Mouse (Mus musculus) gastrocnemius, adult 2 months (tissue): ENCODE results near the gene Otulin. TPM values are rescaled to one million over a fixed set of nuclear protein-coding genes. Genes with fewer than 3 reads are reported as not detected.
A peak's percentile ranks its signal among the peaks of the same experiment; 100 is the strongest.

Source experiments
- DNase-seq: peaks from one replicate; pipeline ENCODE4 v3.0.0; 2022
- H3K27ac ChIP-seq: fragments of 200-600 bp; 2 replicates; pipeline ENCODE4 v1.8.1; 2022; ENCODE audit warnings: mild to moderate bottlenecking
- H3K4me3 ChIP-seq: fragments of 200-600 bp; 2 replicates; pipeline ENCODE4 v1.8.1; 2022; ENCODE audit warnings: mild to moderate bottlenecking, moderate library complexity
- CTCF ChIP-seq: fragments of 200-600 bp; IDR thresholded peaks from 2 replicates; pipeline ENCODE4 v1.8.1; 2022; ENCODE audit warnings: antibody characterized with exemption, mild to moderate bottlenecking, moderate library complexity
- intact Hi-C: fragments of 180-260 bp; cut with DNase I; formaldehyde crosslinking; loops from one replicate; pipeline ENCODE4 v1.15.1; 2025
- long read RNA-seq, 2 experiments: library from polyadenylated mRNA; stranded (forward); transcript quantifications; one replicate each; pipeline ENCODE4 v2.0.0; 2021
- total RNA-seq, 2 experiments: library from RNA; stranded (reverse); gene quantifications; 2 replicates each; pipeline ENCODE4 v1.2.3; 2021

Gene Otulin
- 10 to 100 TPM; 16.2 to 20.7 TPM for total RNA-seq
- long read RNA-seq, experiment 1, transcript Otulin-201 (7 exons, 1,491 nt) = major isoform, 28 of 52 reads
- long read RNA-seq, experiment 1, partial matches to known transcripts = 2 of 52 reads
- long read RNA-seq, experiment 1, other reads (novel, unspliced or antisense) = 22 of 52 reads
- long read RNA-seq, experiment 2, transcript Otulin-201 (7 exons, 1,491 nt) = major isoform, 39 of 54 reads
- long read RNA-seq, experiment 2, partial matches to known transcripts = 6 of 54 reads
- long read RNA-seq, experiment 2, other reads (novel, unspliced or antisense) = 9 of 54 reads

DNA sequence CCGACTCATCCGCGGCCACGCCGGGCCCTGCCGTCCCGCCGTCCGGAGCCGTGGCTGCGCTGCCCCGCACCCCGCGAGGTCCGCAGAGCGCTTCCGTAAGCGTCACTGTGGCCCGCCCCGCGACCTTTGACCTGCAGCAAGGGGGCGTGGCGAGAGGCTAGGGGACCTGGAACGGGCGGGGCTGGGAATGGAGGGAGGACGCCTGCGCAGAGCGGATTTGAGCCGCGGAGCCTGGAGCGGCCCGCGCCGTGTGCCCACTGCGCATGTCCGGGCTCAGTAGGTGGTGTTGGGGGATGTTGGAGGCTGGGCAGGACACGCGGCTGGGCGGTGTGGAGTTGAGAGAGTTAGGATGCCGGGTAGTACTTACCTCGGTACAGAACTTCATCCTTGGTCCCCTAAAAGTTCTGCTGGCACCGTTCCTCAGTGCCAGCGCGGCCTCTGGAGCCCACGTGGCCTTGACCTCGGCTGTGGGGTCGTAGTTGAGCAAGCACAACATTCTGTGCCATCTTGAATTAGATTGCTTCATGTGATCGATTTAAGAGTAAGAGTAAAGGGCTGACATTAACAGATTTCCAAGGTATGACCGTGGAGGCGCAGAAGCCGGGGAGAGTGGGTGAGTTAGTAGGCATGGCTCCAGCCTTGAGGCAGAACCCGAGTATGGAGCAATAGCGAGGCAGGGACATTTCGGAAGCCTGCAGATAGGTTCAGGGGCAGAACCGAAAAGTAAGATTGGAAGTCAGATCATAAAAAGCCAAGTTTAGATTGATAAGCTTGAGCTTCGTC lies at the start of gene Otulin:
Gene Otulin (minus strand): TSS at position 93 of the 783 bp plus-strand sequence.
- intact Hi-C loops = no loop called here
- peak within 1 kb of the TSS; percentile 77 for H3K4me3 ChIP-seq
- peak; percentile 100 for DNase-seq
- no peak for TF ChIP-seq CTCF
- peak within 1 kb of the TSS; percentile 94 for H3K27ac ChIP-seq

- intact Hi-C loops = no loop called here
- no peak overlapping the region for H3K4me3 ChIP-seq
- H3K27ac ChIP-seq = no peak overlapping the region
- no peak for DNase-seq
- TF ChIP-seq CTCF = no peak
Observed at GRCm38 (mm10) chr15:27678511-27678910, 48.0 kb upstream of the Otulin start.

- no peak overlapping the region for H3K4me3 ChIP-seq
- intact Hi-C loops = no loop called here
- DNase-seq = no peak
- no peak overlapping the region for H3K27ac ChIP-seq
- TF ChIP-seq CTCF = no peak
Observed at GRCm38 (mm10) chr15:27677801-27678200, 47.3 kb upstream of the Otulin start.

- DNase-seq = no peak
- no peak overlapping the region for H3K27ac ChIP-seq
- TF ChIP-seq CTCF = no peak
- intact Hi-C loops = no loop called here
- H3K4me3 ChIP-seq = no peak overlapping the region
Observed at GRCm38 (mm10) chr15:27676211-27676610, 45.7 kb upstream of the Otulin start.

GRCm38 (mm10) chr15:27675122-27675521 lies 44.6 kb upstream of the Otulin start:
- Histone ChIP-seq H3K27ac (no peak overlapping the region), H3K4me3 (no peak overlapping the region)
- TF ChIP-seq CTCF = no peak
- intact Hi-C loops = no loop called here
- DNase-seq = no peak

DNA sequence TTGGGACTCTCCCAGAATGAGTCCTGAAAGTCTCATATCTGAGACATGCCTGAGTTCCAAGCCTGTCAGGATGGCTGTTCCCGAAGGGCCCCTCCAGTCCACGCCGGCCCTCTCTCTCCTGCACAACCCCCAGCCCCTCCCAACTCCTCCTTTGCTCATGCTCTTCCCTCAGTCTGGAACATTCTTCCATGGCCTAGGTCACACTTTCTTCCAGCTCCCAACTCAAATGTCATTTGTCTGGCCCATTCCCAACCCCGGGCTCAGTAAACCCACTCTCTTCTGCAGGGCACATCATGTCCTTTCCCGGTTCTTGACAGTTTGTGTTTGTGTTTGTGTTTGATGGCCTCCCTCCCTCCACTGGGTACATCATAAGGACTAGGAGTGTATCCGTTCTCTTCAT lies 43.5 kb upstream of the Otulin start:
- intact Hi-C loops = no loop called here
- Histone ChIP-seq H3K27ac (no peak overlapping the region), H3K4me3 (no peak overlapping the region)
- no peak for TF ChIP-seq CTCF
- DNase-seq = no peak

- Histone ChIP-seq H3K27ac (no peak overlapping the region), H3K4me3 (no peak overlapping the region)
- no peak for TF ChIP-seq CTCF
- intact Hi-C loops = no loop called here
- DNase-seq = no peak
Observed at GRCm38 (mm10) chr15:27673151-27673550, 42.7 kb upstream of the Otulin start.

GRCm38 (mm10) chr15:27672259-27672658 lies 41.8 kb upstream of the Otulin start:
- no peak for TF ChIP-seq CTCF
- DNase-seq = no peak
- no peak overlapping the region for H3K27ac ChIP-seq
- H3K4me3 ChIP-seq = no peak overlapping the region
- intact Hi-C loops = no loop called here

- no peak for DNase-seq
- intact Hi-C loops = no loop called here
- TF ChIP-seq CTCF = no peak
- Histone ChIP-seq H3K27ac (no peak overlapping the region), H3K4me3 (no peak overlapping the region)
Observed at GRCm38 (mm10) chr15:27671612-27672245, 41.2 kb upstream of the Otulin start.

GRCm38 (mm10) chr15:27670708-27671107 lies 40.2 kb upstream of the Otulin start:
- Histone ChIP-seq H3K4me3 (no peak overlapping the region), H3K27ac (no peak overlapping the region)
- DNase-seq = no peak
- no peak for TF ChIP-seq CTCF
- intact Hi-C loops = no loop called here

DNA sequence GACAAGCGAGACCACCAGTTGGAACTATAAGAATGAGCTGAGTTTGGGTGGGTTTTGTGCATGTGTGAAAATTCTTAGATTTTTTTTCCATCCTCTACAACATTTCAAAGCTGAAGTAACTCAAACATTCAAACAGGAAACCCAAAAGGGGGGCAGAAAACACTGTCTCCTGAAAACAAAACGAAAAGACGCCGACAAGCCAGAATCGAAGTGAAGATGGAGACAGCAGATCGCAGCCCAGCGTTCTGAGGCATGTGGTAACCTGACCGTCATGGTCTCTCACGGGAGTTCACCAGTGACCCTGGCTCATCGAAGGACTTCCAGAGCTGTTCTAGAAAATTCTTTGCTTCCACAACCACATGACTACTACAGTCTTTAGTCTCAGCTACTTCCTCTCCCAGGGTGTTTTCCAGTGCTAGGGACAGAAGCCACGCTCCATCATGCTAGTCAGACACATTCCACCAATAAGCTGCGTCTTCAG lies 39.5 kb upstream of the Otulin start:
- no peak for DNase-seq
- intact Hi-C loops = no loop called here
- no peak overlapping the region for H3K4me3 ChIP-seq
- no peak overlapping the region for H3K27ac ChIP-seq
- TF ChIP-seq CTCF = no peak

DNA sequence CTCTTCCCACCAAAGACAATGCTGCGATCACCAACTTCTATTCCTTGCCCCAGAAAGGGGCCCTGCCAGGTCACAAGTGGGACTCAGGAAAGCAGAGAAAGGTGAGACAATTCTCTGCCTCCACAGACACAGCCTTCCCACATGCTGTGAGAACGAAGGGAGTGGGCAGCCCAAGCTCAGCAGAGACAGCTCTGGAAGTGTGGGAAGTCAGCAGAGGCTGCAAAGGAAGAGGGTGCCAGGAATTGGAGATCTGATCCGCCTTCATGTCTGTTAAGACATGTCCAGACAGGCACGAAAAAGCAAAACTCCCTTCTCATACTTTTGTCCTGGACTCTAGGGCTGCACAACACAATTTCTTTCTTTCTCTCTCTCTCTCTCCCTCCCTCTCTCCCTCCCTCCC lies 38.8 kb upstream of the Otulin start:
- Histone ChIP-seq H3K4me3 (no peak overlapping the region), H3K27ac (no peak overlapping the region)
- TF ChIP-seq CTCF = no peak
- intact Hi-C loops = no loop called here
- no peak for DNase-seq

DNA sequence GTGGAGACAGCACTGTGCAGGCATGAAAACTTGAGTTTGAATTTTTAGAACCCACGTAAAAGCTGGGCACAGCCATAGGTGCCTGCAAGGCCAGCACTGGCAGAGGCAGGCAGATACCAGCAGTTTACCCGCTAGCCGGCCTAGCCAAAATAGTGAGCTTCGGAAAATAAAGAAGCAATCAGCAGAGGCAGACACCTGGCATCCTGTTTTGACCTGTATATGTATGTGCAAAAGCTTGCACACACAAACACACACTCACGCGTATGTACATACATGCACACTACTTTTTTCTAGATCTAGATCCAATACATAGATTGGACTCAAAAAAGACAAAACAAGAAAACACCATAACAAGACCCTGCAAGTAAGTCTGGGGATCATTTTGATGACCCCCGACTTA lies 38.1 kb upstream of the Otulin start:
- Histone ChIP-seq H3K4me3 (no peak overlapping the region), H3K27ac (no peak overlapping the region)
- intact Hi-C loops = no loop called here
- TF ChIP-seq CTCF = no peak
- no peak for DNase-seq
